Mouse (Mus musculus) frontal cortex, postnatal 14 days (tissue): ENCODE data around the gene Lgals3.
"Not testable (repeated sequence)": the region's sequence is repeated elsewhere in the genome, so short reads cannot be mapped to it uniquely, and the experiment has no call there.

Experiments used
- DNase-seq, 2 experiments: peaks; one replicate each; pipeline ENCODE4 v3.0.0; 2022; ENCODE audit warnings: low spot score in 2 of 2

Lgals3 gene

DNA sequence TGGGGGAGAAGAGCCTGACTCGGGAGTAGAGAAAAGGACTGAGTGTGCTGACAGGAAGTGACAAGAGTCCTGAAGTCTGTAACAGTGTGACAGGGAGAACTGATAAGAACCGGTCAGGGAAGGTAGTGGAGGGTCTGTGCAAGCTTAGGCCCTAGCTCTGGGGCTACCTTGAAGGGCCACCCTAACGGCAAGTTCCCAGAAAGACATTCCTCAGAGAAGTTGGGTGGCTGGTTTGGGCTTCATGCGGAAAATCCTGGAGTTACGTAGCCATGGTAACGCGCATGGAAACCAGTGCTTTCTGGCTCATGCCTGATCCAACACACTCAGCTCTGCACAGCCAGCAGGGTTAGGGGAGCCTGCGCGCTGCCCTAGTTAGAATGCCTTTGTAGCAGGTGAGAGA is at the start of gene Lgals3:
TSS of gene Lgals3 (plus strand) at position 291 of the 400 bp plus-strand sequence.
- DNase-seq = peak; percentile 41 to 48

GRCm38 (mm10) chr14:47319362-47319761 is 48.2 kb upstream of the Lgals3 start:
- no peak for DNase-seq

GRCm38 (mm10) chr14:47321581-47321980 is 46.0 kb upstream of the Lgals3 start:
- not testable (repeated sequence) for DNase-seq

DNA sequence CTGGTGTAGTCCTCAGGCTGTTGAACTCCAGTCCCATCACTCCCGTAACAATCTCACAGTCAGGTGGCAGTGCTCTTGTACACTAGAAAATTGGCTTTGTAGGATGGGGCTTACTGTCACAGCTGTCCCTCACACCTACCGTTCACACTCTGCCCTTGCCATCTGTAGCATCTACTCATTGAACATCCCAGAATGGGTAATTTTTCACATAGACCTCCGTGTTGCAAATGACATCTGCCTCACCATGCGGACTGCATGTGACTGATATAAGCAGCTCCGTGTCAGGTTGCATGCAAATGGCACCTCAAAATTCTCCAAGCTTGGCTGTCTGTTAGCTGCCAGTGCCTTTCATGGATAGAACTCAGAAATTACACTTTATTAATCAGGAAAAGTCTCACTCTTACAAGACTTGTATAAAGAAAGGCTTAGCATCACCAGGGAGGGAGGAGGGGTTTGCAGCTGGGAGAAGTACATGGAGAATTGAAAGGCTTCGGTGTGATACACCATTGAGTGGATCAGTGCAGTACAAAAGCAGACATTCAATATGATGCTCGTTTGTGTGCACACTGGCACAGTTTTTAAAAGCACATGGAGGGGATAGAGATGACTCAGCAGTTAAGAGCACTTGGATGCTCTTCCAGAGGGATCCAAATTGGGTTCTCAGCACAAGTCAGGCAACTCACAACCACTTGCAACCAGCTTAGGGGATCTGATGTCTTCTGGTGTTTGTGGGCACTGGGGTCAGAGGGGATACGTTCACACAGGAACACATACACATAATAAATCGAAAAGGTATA is 41.4 kb upstream of the Lgals3 start:
- DNase-seq = no peak

DNA sequence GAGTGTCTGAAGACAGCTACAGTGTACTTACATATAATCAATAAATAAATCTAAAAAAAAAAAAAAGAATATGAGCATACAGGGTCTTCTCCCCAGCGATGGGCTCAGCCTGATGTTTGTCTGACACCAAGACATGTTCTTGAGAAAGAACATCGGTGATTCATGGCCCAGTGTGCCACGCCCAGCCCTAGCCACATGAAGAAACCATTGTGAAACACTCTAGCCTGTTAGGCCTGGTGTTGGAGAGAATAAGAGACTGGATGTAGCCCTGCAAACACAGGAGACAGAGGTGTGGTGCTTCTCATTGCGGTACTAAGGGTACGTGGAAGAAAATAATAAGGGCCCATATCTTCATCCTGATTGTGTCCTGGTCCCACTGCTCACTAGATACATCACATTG is 40.2 kb upstream of the Lgals3 start:
- DNase-seq = no peak

GRCm38 (mm10) chr14:47331920-47332319 is 35.6 kb upstream of the Lgals3 start:
- no peak for DNase-seq

GRCm38 (mm10) chr14:47334819-47335218 is 32.7 kb upstream of the Lgals3 start:
- DNase-seq = peak in 1 of 2 experiments; percentile 73

GRCm38 (mm10) chr14:47335300-47335699 is 32.3 kb upstream of the Lgals3 start:
- DNase-seq = no peak

GRCm38 (mm10) chr14:47340231-47340925 is 27.2 kb upstream of the Lgals3 start:
- DNase-seq = no peak

DNA sequence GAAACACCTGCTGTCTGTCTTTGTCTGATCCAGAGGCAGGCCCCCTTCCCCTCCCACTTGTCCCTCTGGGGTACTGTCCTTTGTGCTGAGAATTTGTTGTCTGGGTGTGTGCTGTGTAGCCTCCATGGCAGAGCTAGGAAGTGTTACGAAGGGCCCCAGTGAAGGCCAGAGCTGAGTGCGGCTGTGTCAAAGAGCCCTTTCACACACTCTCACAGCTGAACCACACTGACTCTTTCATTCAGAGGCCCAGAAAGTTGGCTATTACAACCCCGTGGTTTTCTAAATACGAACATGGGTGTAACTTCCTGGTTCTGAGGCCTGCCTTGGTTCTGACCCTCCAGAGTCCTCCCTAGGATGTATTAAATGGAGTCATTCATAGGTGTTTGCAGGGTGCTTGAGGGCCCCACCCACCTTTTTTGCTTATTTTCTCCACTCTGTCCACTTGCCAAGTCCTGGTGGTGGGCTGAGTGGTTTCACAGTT is 25.7 kb upstream of the Lgals3 start:
- DNase-seq = no peak

GRCm38 (mm10) chr14:47346715-47347114 is 20.8 kb upstream of the Lgals3 start:
- DNase-seq = no peak

DNA sequence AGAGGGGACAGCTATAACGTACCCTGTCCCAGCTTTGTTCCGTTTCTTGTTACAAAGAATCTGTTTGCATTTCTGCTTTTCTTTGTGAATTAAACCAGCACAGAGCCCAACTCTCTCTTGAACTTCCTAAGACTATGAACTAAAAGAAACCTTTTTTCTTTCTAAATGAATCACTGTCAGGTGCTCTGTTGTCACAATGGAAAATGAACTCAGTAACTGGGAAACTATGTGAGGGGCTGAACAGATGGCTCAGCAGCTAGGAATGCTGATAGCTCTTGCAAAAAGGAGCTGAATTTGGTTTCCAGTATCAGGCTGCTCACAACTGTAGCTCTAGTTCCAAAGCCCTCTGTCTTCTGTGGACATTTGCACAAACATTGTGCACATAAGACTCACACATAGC is 16.6 kb upstream of the Lgals3 start:
- DNase-seq = no peak

GRCm38 (mm10) chr14:47352272-47352671 is 15.3 kb upstream of the Lgals3 start:
- no peak for DNase-seq

GRCm38 (mm10) chr14:47353240-47353639 is 14.3 kb upstream of the Lgals3 start:
- DNase-seq = no peak

- no peak for DNase-seq
Measured at GRCm38 (mm10) chr14:47354111-47354577, 13.4 kb upstream of the Lgals3 start.

- DNase-seq = no peak
Measured at GRCm38 (mm10) chr14:47354948-47355347, 12.6 kb upstream of the Lgals3 start.

GRCm38 (mm10) chr14:47356622-47357021 is 10.9 kb upstream of the Lgals3 start:
- DNase-seq = no peak

- DNase-seq = no peak
Measured at GRCm38 (mm10) chr14:47359610-47360009, 7.9 kb upstream of the Lgals3 start.

DNA sequence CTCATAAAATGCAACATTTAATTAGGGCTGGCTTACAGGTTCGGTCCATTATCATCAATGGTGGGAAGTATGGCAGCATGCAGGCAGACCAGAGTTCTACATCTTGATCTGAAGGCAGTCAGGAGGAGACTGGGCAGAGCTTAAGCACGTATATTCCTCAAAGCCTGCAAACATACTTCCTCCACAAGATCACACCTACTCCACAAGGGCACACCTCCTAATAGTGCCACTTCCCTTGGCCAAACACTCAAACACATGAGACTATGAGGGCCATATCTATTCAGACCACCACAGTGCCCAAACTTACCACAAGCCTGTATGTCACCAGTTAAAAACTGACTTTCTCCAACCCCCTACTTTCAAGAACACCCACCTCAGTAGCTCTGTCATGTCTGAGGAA is 6.1 kb upstream of the Lgals3 start:
- no peak for DNase-seq

DNA sequence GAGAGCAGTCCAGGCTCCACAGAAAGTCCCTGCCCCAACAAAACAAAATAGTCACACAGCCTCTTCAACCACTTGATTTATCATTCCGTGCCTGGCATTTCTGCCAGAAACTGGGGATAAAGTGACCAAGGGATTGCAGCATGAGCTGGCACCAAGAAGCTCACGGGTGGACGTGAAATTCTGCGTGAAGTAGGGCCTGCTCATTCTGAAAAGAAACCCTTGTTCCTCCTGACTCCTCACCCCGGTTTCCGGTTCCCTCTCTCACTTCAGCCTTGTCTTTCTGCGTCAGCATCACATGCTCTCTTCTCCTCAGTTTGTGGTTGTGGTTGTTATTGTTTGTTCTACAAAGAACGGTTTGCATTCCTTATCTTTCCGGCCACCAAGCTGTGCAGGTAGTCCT is 5.7 kb upstream of the Lgals3 start:
- DNase-seq = no peak

DNA sequence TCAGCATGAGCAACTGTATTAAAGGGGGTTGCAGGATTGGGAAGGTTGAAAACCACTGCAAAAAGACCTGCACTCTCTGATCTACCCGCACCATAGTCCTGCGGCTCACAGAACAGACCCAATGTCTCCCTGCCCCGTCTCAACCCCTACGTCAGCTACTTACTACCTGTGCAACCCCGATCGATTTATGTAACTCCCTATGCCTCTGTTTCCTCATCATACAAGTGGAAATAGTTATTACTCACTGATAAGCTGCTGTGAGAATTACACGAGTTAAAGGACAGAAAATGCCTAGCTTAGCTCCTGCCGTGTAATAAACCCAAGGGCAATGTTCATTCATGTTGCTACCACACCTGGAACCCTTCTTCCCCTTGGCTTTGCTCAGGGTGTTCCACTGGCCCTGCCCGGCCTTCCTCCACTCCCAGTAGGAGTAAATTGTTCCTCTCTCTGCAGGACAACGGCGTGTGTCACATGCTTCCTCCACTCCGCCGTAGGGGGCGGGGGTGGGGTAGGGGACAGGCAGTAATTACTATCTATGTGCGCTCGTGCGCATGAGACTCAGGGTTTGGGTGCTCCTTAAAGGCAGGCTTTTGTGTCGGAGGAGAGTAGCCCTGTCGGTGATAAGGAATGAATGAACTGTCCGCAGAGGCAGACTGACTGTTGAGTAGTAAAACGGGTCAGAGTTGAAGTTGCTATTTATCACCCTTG is 2.7 kb upstream of the Lgals3 start:
- no peak for DNase-seq

GRCm38 (mm10) chr14:47366881-47367321 is 650 bp upstream of the Lgals3 start:
- peak; percentile 32 to 44 for DNase-seq
